Mouse (Mus musculus): ENCODE data around the gene Msln. TPM values are rescaled to one million over a fixed set of nuclear protein-coding genes. Genes with fewer than 3 reads are reported as not detected.

The Msln gene
- total and polyA plus RNA-seq, 3 experiments = not detected

GRCm38 (mm10) chr17:25721476-25721875 lies 32.7 kb downstream of the Msln start:
- TF ChIP-seq CHD2 (IDR thresholded peaks at IDR 0.05; ENCODE audit: low read length) (no peak), NELFE (IDR thresholded peaks at IDR 0.05; ENCODE audit: low read depth, low read length) (no peak), POLR2A (IDR thresholded peaks at IDR 0.05; ENCODE audit: low read depth, low read length) (no peak), EP300 (IDR thresholded peaks at IDR 0.05; ENCODE audit: low read length) (no peak), ZMIZ1 (IDR thresholded peaks at IDR 0.05; ENCODE audit: low read depth, low read length) (no peak), KAT2A (IDR thresholded peaks at IDR 0.05; ENCODE audit: insufficient replicate concordance, low read length) (no peak), MAFK (IDR thresholded peaks at IDR 0.05; ENCODE audit: insufficient replicate concordance, low read length) (no peak), E2F4 (IDR thresholded peaks at IDR 0.05; ENCODE audit: insufficient replicate concordance, low read depth, low read length) (no peak)
- H3K4me1 ChIP-seq (ENCODE audit: control insufficient read depth in 1 of 2, insufficient read depth in 2 of 2) = peaks cover 16 to 35% of the 10 kb centered on the region in 2 experiments
- in situ Hi-C loops (cut with MboI; ENCODE audit: low pct_ligation_motif_present, low pct_unique_long_range_greater_than_20kb, low sequenced_read_pairs) = no loop called here
- peaks cover 52 to 85% of the 10 kb centered on the region in 2 experiments for H3K36me3 ChIP-seq (replicated peaks in 1 of 2; ENCODE audit: control insufficient read depth in 1 of 2, insufficient read depth in 1 of 2, low read length in 1 of 2)
- no peaks in the 10 kb centered on the region for H3K79me2 ChIP-seq (replicated peaks; ENCODE audit: control insufficient read depth, extremely low read depth, insufficient read depth, poor library complexity, severe bottlenecking)
- DNase-seq (ENCODE audit: extremely low read depth) = no peak
- H3K9ac ChIP-seq (ENCODE audit: insufficient read depth, low read depth) = no peak overlapping the region
- no peak overlapping the region for H3K4me3 ChIP-seq (replicated peaks in 1 of 3; ENCODE audit: low read depth in 2 of 3, low read length in 2 of 3, poor library complexity in 1 of 3)
- H3K4me2 ChIP-seq (ENCODE audit: insufficient read depth, low read depth, poor library complexity, severe bottlenecking) = no peak overlapping the region
- dilution Hi-C loops (cut with MboI; ENCODE audit: extremely low pct_ligation_motif_present, extremely low pct_unique_long_range_greater_than_20kb, low sequenced_read_pairs) = no loop called here
- no peak overlapping the region for H3K27ac ChIP-seq (ENCODE audit: insufficient read depth, low read depth)
- no peaks in the 10 kb centered on the region for H3K27me3 ChIP-seq (replicated peaks)
- H3K9me3 ChIP-seq (replicated peaks; ENCODE audit: low read length) = no peaks in the 10 kb centered on the region

GRCm38 (mm10) chr17:25717691-25718090 lies 36.5 kb downstream of the Msln start:
- H3K9ac ChIP-seq (ENCODE audit: insufficient read depth, low read depth) = no peak overlapping the region; the same call in 1 of the 2 replicates
- dilution Hi-C loops (cut with MboI; ENCODE audit: extremely low pct_ligation_motif_present, extremely low pct_unique_long_range_greater_than_20kb, low sequenced_read_pairs) = no loop called here

More at GRCm38 (mm10) chr17:25717691-25718090, 36.5 kb downstream of the Msln start:
- in situ Hi-C loops (cut with MboI; ENCODE audit: low pct_ligation_motif_present, low pct_unique_long_range_greater_than_20kb, low sequenced_read_pairs) = no loop called here
- Histone ChIP-seq H3K4me2 (ENCODE audit: insufficient read depth, low read depth, poor library complexity, severe bottlenecking) (peak overlapping the region; percentile 52; the same call in 1 of the 2 replicates), H3K4me1 (ENCODE audit: control insufficient read depth in 1 of 2, insufficient read depth in 2 of 2) (peaks cover 23 to 34% of the 10 kb centered on the region in 2 experiments), H3K27me3 (replicated peaks) (peaks cover 17% of the 10 kb centered on the region), H3K36me3 (replicated peaks in 1 of 2; ENCODE audit: control insufficient read depth in 1 of 2, insufficient read depth in 1 of 2, low read length in 1 of 2) (peaks cover 35 to 52% of the 10 kb centered on the region in 2 experiments), H3K9me3 (replicated peaks; ENCODE audit: low read length) (peaks cover 4% of the 10 kb centered on the region), H3K79me2 (replicated peaks; ENCODE audit: control insufficient read depth, extremely low read depth, insufficient read depth, poor library complexity, severe bottlenecking) (no peaks in the 10 kb centered on the region), H3K4me3 (replicated peaks in 1 of 3; ENCODE audit: low read depth in 2 of 3, low read length in 2 of 3, poor library complexity in 1 of 3) (peak overlapping the region in 1 of 3 experiments; percentile 33), H3K27ac (ENCODE audit: insufficient read depth, low read depth) (no peak overlapping the region)
- TF ChIP-seq NRF1 (IDR thresholded peaks at IDR 0.05; ENCODE audit: low read depth, low read length) = no peak
- TF ChIP-seq CHD2 (IDR thresholded peaks at IDR 0.05; ENCODE audit: low read length) = no peak
- TF ChIP-seq RCOR1 (conservative IDR thresholded peaks at IDR 0.05; ENCODE audit: low read depth, low read length) = no peak
- no peak for TF ChIP-seq BHLHE40 (IDR thresholded peaks at IDR 0.05; ENCODE audit: low read depth, low read length)
- TF ChIP-seq USF1 (IDR thresholded peaks at IDR 0.05; ENCODE audit: low read depth, low read length) = no peak
- no peak for TF ChIP-seq SMC3 (IDR thresholded peaks at IDR 0.05; ENCODE audit: low read depth, low read length)
- TF ChIP-seq POLR2A (IDR thresholded peaks at IDR 0.05; ENCODE audit: low read depth, low read length) = no peak; the same call in 1 of the 2 replicates
- no peak for TF ChIP-seq USF2 (conservative IDR thresholded peaks at IDR 0.05; ENCODE audit: low read depth, low read length)
- TF ChIP-seq CTCF (conservative IDR thresholded peaks at IDR 0.05 in 1 of 2, IDR thresholded peaks at IDR 0.05 in 1 of 2; ENCODE audit: low read depth in 2 of 2, low read length in 2 of 2) = no peak
- TF ChIP-seq ZC3H11A (IDR thresholded peaks at IDR 0.05; ENCODE audit: low read depth, low read length) = no peak
- no peak for TF ChIP-seq ZKSCAN1 (IDR thresholded peaks at IDR 0.05; ENCODE audit: borderline replicate concordance, low read depth, low read length)
- no peak for TF ChIP-seq MAX (IDR thresholded peaks at IDR 0.05; ENCODE audit: low read length)
- no peak for TF ChIP-seq E2F4 (IDR thresholded peaks at IDR 0.05; ENCODE audit: insufficient replicate concordance, low read depth, low read length)
- TF ChIP-seq NELFE (IDR thresholded peaks at IDR 0.05; ENCODE audit: low read depth, low read length) = no peak
- TF ChIP-seq CHD1 (IDR thresholded peaks at IDR 0.05; ENCODE audit: low read depth, low read length) = no peak
- no peak for TF ChIP-seq SIN3A (IDR thresholded peaks at IDR 0.05; ENCODE audit: low read length)
- TF ChIP-seq ETS1 (conservative IDR thresholded peaks at IDR 0.05; ENCODE audit: low read depth, low read length) = no peak
- TF ChIP-seq JUND (conservative IDR thresholded peaks at IDR 0.05; ENCODE audit: low read depth, low read length) = no peak
- DNase-seq (ENCODE audit: extremely low read depth) = no peak

All from CH12.LX (cell line).